Mouse (Mus musculus) thymus, adult 2 months (tissue): ENCODE measurements around the gene Rps16.

ENCODE experiments used
- CTCF ChIP-seq: fragments of 200-500 bp; IDR thresholded peaks from 2 replicates; pipeline ENCODE4 v1.5.1; 2012; ENCODE audit warnings: mild to moderate bottlenecking, control low read depth, low read length, moderate library complexity, borderline replicate concordance; ENCODE audit not compliant: control insufficient read depth, poor library complexity, insufficient read depth; ENCODE audit errors: extremely low read depth
- POLR2A ChIP-seq: fragments of 200-500 bp; IDR thresholded peaks from 2 replicates; pipeline ENCODE4 v1.6.1; 2012; ENCODE audit warnings: mild to moderate bottlenecking, low read length, control low read depth, moderate library complexity; ENCODE audit not compliant: control insufficient read depth, poor library complexity, insufficient read depth; ENCODE audit errors: extremely low read depth

DNA sequence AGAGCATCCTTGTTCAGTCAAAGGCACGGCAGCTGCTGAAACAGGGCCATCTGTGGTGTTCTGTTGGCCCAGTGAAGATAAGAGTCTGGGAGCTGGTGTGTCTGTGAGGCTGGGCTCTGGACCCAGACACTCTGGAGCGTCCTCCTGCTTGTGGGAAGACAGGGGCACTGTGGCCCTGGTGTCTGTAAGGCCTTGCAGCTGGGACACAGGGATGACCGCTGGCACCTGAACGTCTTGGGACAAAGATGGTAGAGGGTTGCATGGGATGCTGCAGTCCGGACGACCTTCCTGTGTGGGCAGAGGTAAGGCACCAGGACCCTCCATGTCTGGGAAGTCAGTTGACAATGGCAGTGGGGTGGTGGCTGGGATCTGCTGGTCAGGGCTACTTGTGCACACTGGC, 9.8 kb downstream of the Rps16 start:
- no peak for TF ChIP-seq CTCF
- TF ChIP-seq POLR2A, result no peak
